Mouse (Mus musculus) limb, embryonic 12.5 days (tissue): ENCODE results near the gene Cdkn2a. TPM values are rescaled to one million over a fixed set of nuclear protein-coding genes. Genes with fewer than 3 reads are reported as not detected.

Experiments
- ATAC-seq: fragments of 200-750 bp; cut with Nextera tagmentation; 2 replicates; pipeline ENCODE4 v1.8.0; 2017; ENCODE audit warnings: low read depth, moderate TSS enrichment; ENCODE audit not compliant: insufficient number of reproducible peaks, insufficient read depth, low FRiP score, low TSS enrichment
- H3K27ac ChIP-seq: fragments of 300-500 bp; sonication (generic); 2 replicates; pipeline ENCODE4 v1.5.1; 2016; ENCODE audit warnings: mild to moderate bottlenecking, moderate library complexity
- H3K27me3 ChIP-seq: fragments of 300-500 bp; sonication (generic); 2 replicates; pipeline ENCODE4 v1.6.1; 2016; ENCODE audit warnings: mild to moderate bottlenecking, moderate library complexity
- H3K36me3 ChIP-seq: fragments of 300-500 bp; sonication (generic); 2 replicates; pipeline ENCODE4 v1.6.1; 2016; ENCODE audit warnings: mild to moderate bottlenecking, moderate library complexity
- H3K4me1 ChIP-seq: fragments of 300-500 bp; sonication (generic); replicated peaks from 2 replicates; pipeline ENCODE4 v1.6.1; 2016
- H3K4me2 ChIP-seq: fragments of 300-500 bp; sonication (generic); 2 replicates; pipeline ENCODE4 v1.6.1; 2016; ENCODE audit warnings: mild to moderate bottlenecking, moderate library complexity
- H3K4me3 ChIP-seq: fragments of 300-500 bp; sonication (generic); replicated peaks from 2 replicates; pipeline ENCODE4 v1.5.1; 2016; ENCODE audit warnings: mild to moderate bottlenecking
- H3K9ac ChIP-seq: fragments of 300-500 bp; sonication (generic); replicated peaks from 2 replicates; pipeline ENCODE4 v1.6.1; 2016; ENCODE audit warnings: mild to moderate bottlenecking, moderate library complexity
- H3K9me3 ChIP-seq: fragments of 300-500 bp; sonication (generic); 2 replicates; pipeline ENCODE4 v1.6.1; 2016; ENCODE audit warnings: mild to moderate bottlenecking, moderate library complexity
- WGBS: fragments of 180-500 bp; shearing (Covaris S2); methylation state at CpG from one replicate; pipeline ENCODE4 v1.1.7; 2016; 5-methylcytosine and 5-hydroxymethylcytosine counted together
- polyA plus RNA-seq: library from polyadenylated mRNA; unstranded; fragments of >200 nt; fragmentation: Nextera tagmentation; extraction: Ambion mirVana; gene quantifications from 2 replicates; pipeline ENCODE4 v1.2.1, GENCODE M21; 2016

Cdkn2a gene
- polyA plus RNA-seq, 1 experiment from 2014 or later = not detected

- no peaks in the 10 kb centered on the region for H3K36me3 ChIP-seq
- peak overlapping the region; percentile 59 for H3K4me3 ChIP-seq
- peak overlapping the region; percentile 54; the same call in 1 of the 2 replicates for H3K9ac ChIP-seq
- H3K4me1 ChIP-seq = peaks cover 14% of the 10 kb centered on the region
- 2% methylated on average over 31 of the region's 31 CpGs for WGBS
- 0 out of 2 replicates have a peak, but pooled peaks have one; percentile 52 for ATAC-seq
- H3K27me3 ChIP-seq = peaks cover 87% of the 10 kb centered on the region
- no peak overlapping the region for H3K27ac ChIP-seq
- peak overlapping the region; percentile 95 for H3K4me2 ChIP-seq
- H3K9me3 ChIP-seq = no peaks in the 10 kb centered on the region
These were observed 1.2 kb upstream of the Cdkn2a start for GRCm38 (mm10) chr4:89295441-89296220.

GRCm38 (mm10) chr4:89294091-89294485 lies 365 bp downstream of the Cdkn2a start:
- Histone ChIP-seq H3K9ac (no peak overlapping the region), H3K4me3 (peak overlapping the region; percentile 59), H3K27ac (no peak overlapping the region), H3K36me3 (no peaks in the 10 kb centered on the region), H3K27me3 (peaks cover 86% of the 10 kb centered on the region), H3K9me3 (no peaks in the 10 kb centered on the region), H3K4me2 (peak overlapping the region; percentile 95), H3K4me1 (peaks cover 14% of the 10 kb centered on the region)
- under 1% methylated on average over 26 of the region's 26 CpGs for WGBS
- no peak for ATAC-seq

GRCm38 (mm10) chr4:89293516-89293915 lies 937 bp downstream of the Cdkn2a start:
- no peak overlapping the region for H3K4me3 ChIP-seq
- no peaks in the 10 kb centered on the region for H3K9me3 ChIP-seq
- peaks cover 90% of the 10 kb centered on the region for H3K27me3 ChIP-seq
- H3K36me3 ChIP-seq = no peaks in the 10 kb centered on the region
- peaks cover 14% of the 10 kb centered on the region for H3K4me1 ChIP-seq
- ATAC-seq = no peak
- no peak overlapping the region for H3K27ac ChIP-seq
- H3K4me2 ChIP-seq = no peak overlapping the region
- no peak overlapping the region for H3K9ac ChIP-seq
- 2% methylated on average over 7 of the region's 7 CpGs for WGBS

DNA sequence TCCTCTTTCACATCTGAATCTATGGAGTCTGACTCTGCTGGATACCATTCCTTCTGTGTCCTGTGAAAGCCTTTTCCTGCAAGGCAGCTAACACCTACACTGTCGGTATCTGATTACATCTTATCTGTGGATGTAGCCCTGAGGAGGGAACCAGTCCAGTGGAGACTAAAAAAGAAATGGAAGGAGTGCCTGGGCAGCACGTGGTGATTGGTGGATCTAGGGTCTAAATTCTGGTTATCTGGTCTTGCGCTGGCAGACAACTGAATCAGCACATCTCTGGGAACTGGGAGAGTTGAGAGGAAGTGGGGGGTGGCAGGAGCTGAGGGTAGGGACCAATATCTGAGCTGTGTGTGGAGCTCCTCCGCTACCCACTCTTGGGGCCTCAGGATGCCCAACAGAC lies 5.4 kb downstream of the Cdkn2a start:
- Histone ChIP-seq H3K9ac (no peak overlapping the region), H3K9me3 (no peaks in the 10 kb centered on the region), H3K27ac (no peak overlapping the region), H3K36me3 (no peaks in the 10 kb centered on the region), H3K4me3 (no peak overlapping the region), H3K27me3 (peaks cover 81% of the 10 kb centered on the region), H3K4me2 (no peak overlapping the region), H3K4me1 (peaks cover 1% of the 10 kb centered on the region)
- no peak for ATAC-seq
- 3% methylated on average over 4 of the region's 4 CpGs for WGBS

GRCm38 (mm10) chr4:89286566-89286965 lies 7.9 kb downstream of the Cdkn2a start:
- no peak overlapping the region for H3K27ac ChIP-seq
- H3K9ac ChIP-seq = no peak overlapping the region
- peaks cover 83% of the 10 kb centered on the region for H3K27me3 ChIP-seq
- WGBS = 13% methylated on average over 1 of the region's 1 CpGs
- no peak overlapping the region for H3K4me3 ChIP-seq
- H3K9me3 ChIP-seq = no peaks in the 10 kb centered on the region
- no peak overlapping the region for H3K4me2 ChIP-seq
- H3K4me1 ChIP-seq = 0 out of 2 replicates have a peak, but pooled peaks cover 5% of the 10 kb centered on the region
- ATAC-seq = no peak
- no peaks in the 10 kb centered on the region for H3K36me3 ChIP-seq

DNA sequence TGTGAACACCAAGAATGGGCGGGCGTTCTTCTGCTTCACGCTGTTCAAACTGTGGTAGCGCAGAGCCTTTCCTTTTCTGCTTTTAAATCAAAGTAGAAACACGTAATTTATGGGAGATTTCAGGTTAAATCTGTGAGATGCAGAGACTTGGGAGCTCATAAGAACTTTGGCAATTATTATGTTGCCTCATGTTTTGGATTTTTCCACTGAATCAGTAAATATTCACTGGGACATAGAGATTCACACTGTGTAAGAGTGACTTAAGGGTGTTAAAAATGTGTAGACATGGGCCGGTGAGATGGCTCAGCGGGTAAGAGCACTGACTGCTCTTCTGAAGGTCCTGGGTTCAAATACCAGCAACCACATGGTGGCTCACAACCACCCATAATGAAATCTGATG lies 8.8 kb downstream of the Cdkn2a start:
- WGBS = 40% methylated on average over 7 of the region's 7 CpGs
- ATAC-seq = no peak
- Histone ChIP-seq H3K36me3 (no peaks in the 10 kb centered on the region), H3K27me3 (peaks cover 84% of the 10 kb centered on the region), H3K27ac (no peak overlapping the region), H3K4me2 (no peak overlapping the region), H3K9me3 (no peaks in the 10 kb centered on the region), H3K4me1 (0 out of 2 replicates have a peak, but pooled peaks cover 5% of the 10 kb centered on the region), H3K4me3 (no peak overlapping the region), H3K9ac (no peak overlapping the region)

DNA sequence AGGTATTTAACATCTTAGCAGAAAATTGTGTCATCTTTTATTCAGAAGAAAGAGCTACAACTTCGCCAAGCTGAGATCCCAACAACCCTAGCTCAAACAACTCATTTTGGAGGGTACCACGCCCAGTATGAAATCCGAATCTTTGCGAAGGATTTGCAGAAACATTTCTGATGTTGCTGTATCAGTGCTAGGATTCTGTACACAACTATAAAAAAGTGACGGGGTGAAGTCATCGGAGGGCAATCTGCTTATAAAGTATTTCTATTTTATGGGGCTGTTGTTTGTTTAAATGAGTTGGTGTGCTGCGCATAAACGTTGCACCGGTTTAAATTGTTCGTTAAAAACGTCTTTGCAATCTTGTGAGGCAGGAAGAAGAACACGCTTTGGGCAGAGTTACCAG lies 11.8 kb downstream of the Cdkn2a start:
- Histone ChIP-seq H3K36me3 (no peaks in the 10 kb centered on the region), H3K9ac (no peak overlapping the region), H3K9me3 (no peaks in the 10 kb centered on the region), H3K27ac (no peak overlapping the region), H3K4me3 (no peak overlapping the region), H3K4me2 (no peak overlapping the region), H3K27me3 (peaks cover 81% of the 10 kb centered on the region), H3K4me1 (0 out of 2 replicates have a peak, but pooled peaks cover 5% of the 10 kb centered on the region)
- 1% methylated on average over 12 of the region's 12 CpGs for WGBS
- no peak for ATAC-seq

DNA sequence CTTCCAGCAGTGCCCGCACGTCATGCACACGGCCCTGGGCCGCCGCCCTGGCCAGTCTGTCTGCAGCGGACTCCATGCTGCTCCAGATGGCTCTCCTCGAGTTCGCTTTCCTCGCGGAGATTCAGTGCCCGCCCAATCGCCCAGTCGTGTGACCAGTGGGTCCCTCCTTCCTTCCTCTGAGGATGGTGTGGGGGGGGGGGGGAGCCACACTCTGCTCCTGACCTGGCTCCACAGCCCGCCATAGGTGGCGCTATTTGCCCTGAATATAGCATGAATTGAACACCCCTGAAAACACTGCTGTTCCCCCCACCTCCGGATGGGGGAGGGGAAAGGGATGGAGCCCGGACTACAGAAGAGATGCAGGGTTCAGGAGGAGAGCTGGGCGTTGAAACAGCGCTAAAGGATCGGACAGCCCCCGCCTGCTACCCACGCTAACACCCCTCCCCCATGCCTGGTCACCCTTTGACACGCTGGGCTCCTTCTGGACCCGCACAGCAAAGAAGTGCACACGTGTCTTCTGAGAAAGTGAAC lies 12.4 kb downstream of the Cdkn2a start:
- 0% methylated on average over 25 of the region's 25 CpGs for WGBS
- Histone ChIP-seq H3K27me3 (peaks cover 82% of the 10 kb centered on the region), H3K27ac (no peak overlapping the region), H3K36me3 (no peaks in the 10 kb centered on the region), H3K4me3 (0 out of 2 replicates have a peak overlapping the region, but pooled peaks have one; percentile 6), H3K9me3 (no peaks in the 10 kb centered on the region), H3K9ac (no peak overlapping the region), H3K4me1 (0 out of 2 replicates have a peak, but pooled peaks cover 5% of the 10 kb centered on the region), H3K4me2 (peak overlapping the region; percentile 19)
- ATAC-seq = peak; percentile 78

GRCm38 (mm10) chr4:89281236-89281635 lies 13.2 kb downstream of the Cdkn2a start:
- Histone ChIP-seq H3K4me2 (no peak overlapping the region), H3K27ac (no peak overlapping the region), H3K4me1 (0 out of 2 replicates have a peak, but pooled peaks cover 5% of the 10 kb centered on the region), H3K4me3 (no peak overlapping the region), H3K9me3 (no peaks in the 10 kb centered on the region), H3K27me3 (peaks cover 86% of the 10 kb centered on the region), H3K36me3 (no peaks in the 10 kb centered on the region), H3K9ac (no peak overlapping the region)
- WGBS = under 1% methylated on average over 7 of the region's 7 CpGs
- no peak for ATAC-seq

DNA sequence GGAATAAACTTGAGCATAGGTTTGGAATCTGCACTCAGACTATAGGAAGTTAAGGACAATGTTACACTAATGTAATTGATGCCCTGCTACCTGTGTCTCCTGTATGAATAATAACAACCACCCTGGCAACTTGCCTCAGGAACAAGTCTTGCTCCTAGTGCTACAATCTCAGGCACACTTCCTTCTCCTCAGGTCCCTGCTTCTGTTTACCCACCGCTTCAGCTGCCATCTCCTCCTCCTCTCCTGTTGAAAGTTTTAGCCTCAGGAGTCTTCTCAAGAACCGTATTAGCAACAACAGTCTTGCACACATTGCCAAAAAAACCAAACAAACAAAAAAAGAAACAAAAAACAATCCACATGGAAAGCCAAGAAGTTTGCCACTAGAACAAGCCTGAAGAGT lies 14.8 kb downstream of the Cdkn2a start:
- H3K4me3 ChIP-seq = no peak overlapping the region
- no peak overlapping the region for H3K9ac ChIP-seq
- H3K4me1 ChIP-seq = 0 out of 2 replicates have a peak, but pooled peaks cover 5% of the 10 kb centered on the region
- no peaks in the 10 kb centered on the region for H3K36me3 ChIP-seq
- ATAC-seq = no peak
- WGBS = 0% methylated on average over 2 of the region's 2 CpGs
- peaks cover 91% of the 10 kb centered on the region for H3K27me3 ChIP-seq
- H3K4me2 ChIP-seq = no peak overlapping the region
- H3K9me3 ChIP-seq = no peaks in the 10 kb centered on the region
- no peak overlapping the region for H3K27ac ChIP-seq

- Histone ChIP-seq H3K27me3 (peaks cover 93% of the 10 kb centered on the region), H3K9ac (no peak overlapping the region), H3K9me3 (no peaks in the 10 kb centered on the region), H3K36me3 (no peaks in the 10 kb centered on the region), H3K4me1 (0 out of 2 replicates have a peak, but pooled peaks cover 5% of the 10 kb centered on the region), H3K4me3 (no peak overlapping the region), H3K27ac (no peak overlapping the region), H3K4me2 (no peak overlapping the region)
- ATAC-seq = no peak
- 5% methylated on average over 5 of the region's 5 CpGs for WGBS
These were observed 17.0 kb downstream of the Cdkn2a start for GRCm38 (mm10) chr4:89277381-89277940.
